Mouse (Mus musculus) fat pad, adult 2 months (tissue): ENCODE data around the gene Thrb.

ENCODE experiments used
- DNase-seq: peaks from one replicate; pipeline ENCODE4 v3.0.0-alpha.2; 2011; ENCODE audit warnings: low read depth, low spot score; ENCODE audit errors: extremely low read depth

Gene Thrb

DNA sequence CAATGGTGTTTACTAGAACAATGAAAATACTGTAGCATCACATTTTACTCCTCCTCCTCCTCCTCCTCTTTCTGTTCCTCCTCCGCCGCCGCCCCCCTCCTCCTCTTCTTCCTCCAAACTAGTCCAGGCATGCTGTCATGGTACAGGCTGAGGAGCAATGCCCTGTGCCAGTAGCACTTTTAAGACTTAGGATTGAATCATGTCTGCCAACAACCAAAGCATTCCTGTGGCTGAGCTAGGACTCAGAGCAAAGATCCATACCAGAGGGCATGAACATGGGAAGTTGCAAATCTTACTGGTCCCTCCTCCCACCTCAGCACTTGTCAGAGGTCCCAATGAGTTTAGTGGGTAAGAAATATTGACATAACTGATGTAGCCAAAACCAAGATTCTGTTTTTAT lies 202.6 kb downstream of the Thrb start:
- DNase-seq: peak; percentile 93

DNA sequence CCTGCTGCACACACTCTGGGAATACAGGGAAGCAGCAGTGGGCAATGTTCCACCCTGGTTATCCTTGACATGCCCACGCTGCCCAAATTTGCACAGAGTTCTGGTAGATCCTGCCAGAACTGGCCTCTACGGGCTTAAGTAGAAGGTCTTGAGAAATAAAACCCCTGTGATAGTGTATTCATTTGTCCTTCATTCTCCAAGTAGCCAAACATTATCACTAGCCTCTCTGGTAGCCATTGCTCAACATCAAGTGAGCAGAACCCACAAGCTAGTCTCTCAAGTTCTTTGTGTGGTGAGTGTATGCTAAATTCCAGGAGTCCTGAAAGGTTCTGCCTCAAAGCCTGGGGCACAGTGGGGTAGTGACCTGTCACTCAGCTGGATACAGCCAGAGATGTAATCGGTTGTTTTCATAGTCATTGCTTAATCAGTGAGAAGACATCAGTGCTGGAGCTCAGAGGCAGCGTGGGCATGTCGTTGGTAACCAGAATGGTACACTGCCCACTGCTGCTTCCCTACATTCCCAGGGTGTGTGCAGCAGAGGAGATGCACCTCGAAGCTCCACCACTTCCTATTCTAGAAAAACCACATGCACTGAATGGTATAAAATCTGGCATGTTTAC lies 203.8 kb downstream of the Thrb start:
- DNase-seq: peak; percentile 100

DNA sequence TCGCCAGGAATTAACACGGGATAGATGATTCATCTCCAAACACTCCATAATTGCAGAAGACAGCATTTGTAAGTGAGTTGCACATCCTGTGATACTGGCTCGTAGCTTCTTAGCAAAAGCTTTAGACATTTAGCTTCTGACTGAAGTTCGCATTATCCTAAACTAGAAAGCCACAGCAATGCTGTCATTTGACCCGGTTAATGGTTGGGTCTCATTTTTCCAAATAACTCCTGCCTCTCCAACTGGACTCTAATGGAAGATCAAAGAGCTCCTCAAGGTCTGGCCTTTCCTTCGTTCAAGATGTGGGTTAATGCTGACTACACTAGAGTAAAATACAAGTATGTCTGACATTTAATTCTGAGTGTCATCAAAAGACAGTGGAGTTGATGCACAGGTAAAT lies 208.3 kb downstream of the Thrb start:
- no peak for DNase-seq

DNA sequence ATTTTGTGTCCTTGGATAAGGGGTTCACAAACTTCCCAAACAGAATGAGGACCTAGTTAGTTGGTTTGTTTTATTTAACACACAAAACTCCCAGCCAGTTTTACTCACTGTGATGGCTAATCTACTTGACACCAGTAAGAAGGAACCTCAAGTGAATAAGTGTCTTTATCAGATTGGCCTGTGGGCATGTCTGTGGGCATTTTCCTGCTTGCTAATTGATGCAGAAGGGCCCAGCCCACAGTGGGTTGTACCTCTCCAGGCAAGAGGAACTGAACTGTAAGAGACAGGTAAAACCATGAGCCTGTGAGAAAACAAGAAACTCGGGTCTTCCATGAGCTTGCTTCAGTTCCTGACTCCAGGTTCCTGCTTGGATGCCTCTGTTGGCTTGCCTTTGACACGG lies 215.9 kb downstream of the Thrb start:
- no peak for DNase-seq

DNA sequence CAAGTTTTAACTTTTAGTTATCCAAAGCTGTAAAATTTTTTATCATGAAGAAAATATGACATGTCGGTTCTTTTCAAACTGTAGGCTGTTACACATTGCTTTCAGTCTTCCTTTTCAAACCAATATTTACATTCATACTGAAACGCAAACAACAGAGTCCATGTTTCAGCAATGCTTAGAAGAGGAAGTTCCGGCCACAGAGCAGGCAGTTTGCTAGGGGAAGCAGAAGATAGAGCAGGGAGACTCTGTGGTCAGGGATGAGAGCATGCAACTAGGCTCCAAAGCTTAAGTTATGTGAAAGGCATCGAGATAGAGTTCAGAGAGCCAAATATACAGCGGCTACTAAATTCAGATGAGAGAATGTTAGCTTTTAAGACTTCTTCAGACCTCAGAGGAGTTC lies 219.4 kb downstream of the Thrb start:
- no peak for DNase-seq

DNA sequence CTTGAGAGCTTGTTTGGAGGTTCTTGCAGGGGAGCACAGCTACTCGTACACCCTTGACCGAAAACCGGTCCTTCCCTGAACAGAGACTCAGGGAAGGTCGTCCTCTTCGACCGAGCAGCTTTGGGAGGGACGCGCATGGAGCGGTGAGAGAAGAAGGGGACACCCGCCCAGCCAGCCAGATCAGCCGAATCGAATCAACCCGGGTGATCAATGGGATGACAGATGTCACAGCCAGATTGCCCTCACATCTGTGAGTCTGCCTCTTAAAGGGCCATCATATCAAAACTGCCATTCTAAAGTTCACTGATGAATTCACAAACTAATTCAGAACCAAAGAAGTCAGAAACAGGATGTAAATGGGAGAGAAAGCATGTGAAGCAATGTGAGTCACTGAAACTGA lies 224.8 kb downstream of the Thrb start:
- no peak for DNase-seq

DNA sequence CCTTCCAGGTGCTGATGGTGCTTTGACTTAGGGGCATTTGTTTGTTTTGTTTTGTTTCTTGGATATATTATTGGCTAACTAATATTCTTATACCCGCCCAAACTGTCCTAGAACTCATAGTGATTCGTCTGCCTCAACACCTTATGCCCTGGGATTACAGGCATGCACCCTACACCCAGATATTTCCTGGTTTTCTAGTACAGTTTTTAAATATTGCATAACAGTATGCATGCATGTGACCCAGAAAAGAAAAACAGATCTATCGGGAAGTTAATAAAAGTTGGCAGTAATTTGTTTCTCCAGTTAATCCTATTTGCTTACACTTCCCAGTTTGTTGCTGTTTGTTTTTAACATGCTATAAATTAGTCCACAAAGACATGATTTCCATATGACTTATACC lies 225.3 kb downstream of the Thrb start:
- DNase-seq: no peak

DNA sequence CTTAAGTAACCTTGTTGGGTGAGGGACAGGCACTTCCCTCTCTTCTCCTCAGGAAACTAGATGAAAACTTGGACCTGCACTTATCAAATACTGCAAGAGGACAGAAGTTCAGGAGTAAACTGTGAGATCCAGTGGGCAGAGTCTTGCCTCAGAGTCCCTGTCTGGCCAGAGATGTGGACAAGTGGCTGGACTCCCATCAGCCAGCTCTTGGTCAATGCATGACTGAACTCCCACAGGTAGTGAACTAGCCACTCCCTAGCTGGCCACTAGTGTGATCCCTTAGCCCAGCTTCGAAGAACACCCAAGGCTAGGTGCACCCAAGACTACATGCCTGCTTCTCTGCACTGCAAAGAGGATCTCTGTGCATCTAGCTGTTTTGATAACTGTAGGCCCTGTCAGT lies 234.7 kb downstream of the Thrb start:
- DNase-seq: no peak

DNA sequence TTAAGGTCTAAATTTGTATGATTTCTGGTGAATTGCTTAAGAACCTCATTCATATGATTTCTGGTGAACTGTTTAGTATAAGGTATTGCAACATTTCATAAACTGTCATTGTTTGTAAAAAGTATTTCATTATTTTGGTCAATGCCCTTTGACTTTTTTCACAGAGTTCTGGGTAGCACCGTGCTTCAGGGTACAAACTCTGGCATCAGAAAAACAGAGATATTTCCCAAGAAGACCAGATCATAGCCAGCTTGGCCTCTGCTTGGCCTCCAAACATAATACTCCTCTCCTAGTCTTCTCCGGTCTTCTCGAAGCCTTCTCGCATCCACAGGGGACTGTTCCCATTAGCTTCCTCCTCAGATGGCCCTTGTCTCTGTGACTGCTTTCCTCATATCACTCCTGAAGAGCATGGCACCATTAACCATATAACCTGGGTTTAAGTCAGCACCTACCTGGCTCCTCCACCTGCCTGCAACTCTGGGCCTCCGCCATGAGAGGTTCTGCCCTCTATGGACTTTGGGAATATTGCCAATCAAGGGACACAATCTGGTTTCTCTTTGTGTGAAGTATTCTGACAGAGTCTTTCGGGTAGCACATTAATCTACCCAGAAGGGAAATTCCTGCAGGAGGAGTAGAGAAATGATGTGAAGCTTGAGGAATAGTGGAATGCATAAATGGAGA lies 239.8 kb downstream of the Thrb start:
- no peak for DNase-seq

DNA sequence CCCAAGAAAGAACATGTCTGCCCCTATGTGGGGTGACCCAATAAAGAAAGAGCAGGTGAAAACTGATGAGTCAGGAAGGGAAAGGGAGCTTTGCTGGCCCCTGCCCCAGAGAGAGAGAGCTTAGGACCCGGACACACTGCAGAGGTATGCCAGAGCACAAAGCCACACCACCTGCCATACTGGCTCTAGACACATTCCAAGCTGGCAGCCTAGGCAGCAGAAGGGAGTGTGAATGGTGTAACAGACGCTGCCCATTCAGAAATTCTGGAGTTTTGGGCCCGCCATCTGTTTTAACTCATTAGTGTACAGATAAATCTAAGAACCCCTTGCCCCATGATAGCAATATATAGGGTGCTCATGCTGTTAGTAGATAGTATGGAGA lies 240.3 kb downstream of the Thrb start:
- DNase-seq: no peak

DNA sequence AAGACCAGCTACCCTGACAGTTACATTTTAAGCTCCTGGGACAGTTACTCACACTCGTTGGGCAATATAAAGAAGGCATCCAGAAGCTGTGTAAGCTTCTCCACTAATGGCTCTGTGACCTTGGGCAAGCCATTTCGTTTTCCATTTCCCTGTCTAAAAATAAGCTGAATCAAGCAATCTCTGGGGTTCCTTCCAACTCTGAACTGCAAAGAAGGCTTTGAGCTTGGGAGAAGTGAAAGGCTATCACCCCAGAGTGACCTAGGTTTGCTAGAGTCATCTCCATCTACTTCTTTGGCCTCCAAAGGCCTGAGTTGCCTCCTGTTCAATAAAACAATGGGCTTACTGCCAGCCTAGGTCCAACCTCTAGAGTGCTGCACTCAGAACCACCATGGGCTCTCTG lies 242.4 kb downstream of the Thrb start:
- no peak for DNase-seq

DNA sequence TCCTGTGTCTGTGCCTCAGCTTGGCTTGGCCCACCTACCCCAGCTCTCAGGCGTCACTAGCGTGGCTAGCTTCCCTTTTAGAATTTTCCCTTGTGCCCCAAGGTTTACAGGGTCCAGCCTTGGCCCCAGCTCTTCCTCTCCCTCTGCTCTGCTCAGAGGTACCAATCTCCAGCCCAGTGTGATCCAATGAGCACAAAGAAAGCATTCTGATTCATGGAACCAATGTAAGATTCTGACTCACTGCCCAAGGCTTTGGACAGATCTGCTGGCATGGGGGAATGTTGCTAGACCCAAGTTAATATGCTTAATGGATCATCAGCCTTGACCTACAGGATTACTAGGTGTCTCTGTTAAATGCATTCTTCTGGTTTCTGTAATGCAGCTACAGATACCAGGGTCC lies 243.1 kb downstream of the Thrb start:
- no peak for DNase-seq

DNA sequence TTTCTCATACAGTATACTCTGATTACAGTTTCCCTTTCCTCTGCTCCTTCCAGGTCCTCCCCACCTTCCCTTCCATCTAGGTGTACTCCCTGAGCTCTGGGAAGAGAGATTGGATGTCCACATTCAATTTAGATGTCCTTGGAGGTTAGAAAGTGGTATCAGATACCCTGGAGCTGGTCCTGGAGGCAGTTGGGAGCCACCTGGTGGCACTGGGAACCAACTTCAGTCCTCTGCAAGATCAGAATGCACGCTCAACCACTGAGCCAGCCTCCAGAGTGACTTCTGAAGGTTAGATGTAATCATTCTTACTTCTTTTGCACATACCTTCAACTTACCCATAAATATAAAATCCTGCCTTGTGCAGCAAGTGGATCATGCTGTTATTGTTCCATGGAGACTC lies 244.5 kb downstream of the Thrb start:
- DNase-seq: no peak

DNA sequence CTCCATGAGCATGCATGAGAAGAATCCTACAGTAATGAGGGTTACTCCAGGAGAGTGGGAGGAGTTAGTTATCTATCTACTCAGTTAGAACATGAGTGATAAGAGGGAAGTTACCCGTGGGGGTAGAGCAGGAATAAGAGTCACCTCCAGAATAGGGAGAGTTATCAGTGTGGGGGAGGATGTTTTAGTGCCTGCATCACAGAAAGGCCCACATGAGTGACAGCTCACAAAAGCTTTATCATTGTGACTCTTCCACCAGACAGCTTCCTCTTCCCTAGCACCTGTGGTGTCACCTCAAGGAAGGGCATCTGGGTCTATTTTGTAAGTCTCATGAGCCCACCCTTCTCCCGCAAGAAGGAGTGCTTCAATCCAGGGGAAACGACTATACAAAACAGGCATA lies 245.6 kb downstream of the Thrb start:
- no peak for DNase-seq

DNA sequence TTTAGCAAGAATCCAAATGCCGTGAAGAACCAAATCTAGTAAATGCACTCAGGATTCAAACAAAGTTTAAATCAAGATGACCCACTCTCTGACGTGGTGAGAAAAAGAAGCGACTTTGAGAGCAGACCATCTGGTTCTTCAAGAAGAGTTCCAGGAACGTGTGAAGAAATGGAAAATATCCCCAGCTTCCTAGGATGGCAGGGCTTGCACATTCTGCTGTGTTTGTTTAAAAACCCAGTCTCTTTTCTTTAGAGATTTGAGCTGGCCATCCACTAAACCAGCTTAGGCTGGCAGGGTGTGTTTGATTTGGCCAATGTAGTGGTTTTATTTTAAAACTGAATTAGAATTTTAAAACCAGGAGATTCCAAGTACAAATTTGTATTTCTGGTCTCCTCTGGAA lies 246.9 kb downstream of the Thrb start:
- no peak for DNase-seq

DNA sequence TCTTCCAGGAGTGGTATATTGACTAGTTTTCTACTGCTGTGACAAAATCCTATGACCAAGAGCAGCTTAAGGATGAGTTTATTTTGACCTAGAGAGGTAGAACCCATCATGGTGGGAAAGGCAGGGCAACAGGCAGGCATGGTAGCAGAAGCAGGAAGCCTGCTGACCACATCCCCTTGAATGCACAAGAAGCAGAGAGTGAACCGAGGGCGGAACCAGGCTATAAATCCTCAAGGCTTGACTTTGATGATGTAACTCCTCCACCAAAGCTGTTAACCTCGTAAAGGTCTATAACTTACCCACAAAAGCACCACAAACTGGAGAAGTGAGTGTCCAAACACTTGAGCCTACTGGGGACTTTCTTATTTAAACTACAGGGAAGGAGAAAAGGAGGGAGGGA lies 251.1 kb downstream of the Thrb start:
- no peak for DNase-seq

DNA sequence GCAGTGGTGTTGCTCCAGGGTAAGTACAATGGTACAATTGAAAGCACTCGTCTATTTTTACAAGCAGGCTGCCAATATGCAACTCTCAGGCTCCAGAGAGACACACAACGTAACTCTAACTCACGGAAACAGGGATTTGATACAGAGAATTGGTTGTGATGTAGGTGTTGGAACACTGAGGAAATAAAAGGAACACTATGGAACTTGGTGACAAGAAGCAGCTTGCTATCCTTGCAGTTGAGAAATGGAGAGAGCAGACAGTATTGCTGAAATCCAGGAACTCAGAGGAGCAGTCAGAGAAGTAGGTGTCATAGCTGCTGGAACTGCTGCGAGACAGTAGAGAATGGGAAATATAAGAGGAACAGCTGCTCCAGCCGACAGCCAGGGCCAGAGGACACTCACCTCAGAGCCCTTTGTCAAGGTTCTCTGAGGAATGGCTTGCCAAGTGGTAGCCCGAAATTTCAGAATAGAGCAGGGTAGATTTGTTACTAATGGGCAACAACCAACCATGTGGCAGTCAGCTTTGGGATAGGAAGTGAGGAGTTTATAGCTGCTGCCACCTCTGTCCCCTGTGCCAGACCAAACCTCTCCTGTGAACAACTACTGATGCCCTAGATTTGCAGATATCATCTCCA lies 252.6 kb downstream of the Thrb start:
- peak; percentile 98 for DNase-seq

DNA sequence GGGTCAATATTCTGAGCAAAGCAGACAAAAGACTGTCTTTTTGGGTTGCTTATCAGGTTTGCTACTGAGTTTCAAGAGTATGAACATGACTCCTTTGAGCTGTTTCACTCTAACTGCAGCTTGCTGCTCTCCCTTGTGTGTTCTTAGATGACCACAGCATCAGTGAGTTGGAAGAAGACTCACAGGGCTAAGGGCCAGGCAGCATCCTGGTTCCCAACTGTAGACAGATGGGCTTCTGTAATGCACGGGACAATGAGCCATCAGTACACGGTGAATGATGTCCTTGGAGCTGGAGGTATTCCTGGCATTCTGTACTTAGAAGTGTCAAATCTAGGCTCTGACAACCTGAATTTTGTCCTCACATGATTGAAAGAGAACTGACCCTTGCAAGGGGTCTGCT lies 255.5 kb downstream of the Thrb start:
- DNase-seq: no peak

DNA sequence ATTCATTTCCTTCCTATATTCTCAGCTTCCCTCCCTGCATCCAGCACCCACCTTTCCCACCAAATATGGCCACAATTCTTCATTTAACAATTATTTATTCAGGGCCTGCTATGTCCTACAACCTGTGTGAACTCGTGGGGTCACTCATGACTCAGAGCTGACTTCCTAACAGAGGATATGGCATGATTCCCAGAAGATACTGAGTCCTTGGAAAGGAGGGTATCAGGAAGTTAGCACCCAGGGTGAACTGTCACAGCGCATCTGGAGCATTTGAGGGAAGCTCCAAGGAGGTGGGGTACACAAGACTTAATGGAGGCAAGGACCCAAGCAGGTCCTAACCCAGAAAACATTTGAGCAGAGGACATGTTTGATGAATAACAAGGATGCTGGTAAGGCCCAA lies 256.6 kb downstream of the Thrb start:
- DNase-seq: no peak

DNA sequence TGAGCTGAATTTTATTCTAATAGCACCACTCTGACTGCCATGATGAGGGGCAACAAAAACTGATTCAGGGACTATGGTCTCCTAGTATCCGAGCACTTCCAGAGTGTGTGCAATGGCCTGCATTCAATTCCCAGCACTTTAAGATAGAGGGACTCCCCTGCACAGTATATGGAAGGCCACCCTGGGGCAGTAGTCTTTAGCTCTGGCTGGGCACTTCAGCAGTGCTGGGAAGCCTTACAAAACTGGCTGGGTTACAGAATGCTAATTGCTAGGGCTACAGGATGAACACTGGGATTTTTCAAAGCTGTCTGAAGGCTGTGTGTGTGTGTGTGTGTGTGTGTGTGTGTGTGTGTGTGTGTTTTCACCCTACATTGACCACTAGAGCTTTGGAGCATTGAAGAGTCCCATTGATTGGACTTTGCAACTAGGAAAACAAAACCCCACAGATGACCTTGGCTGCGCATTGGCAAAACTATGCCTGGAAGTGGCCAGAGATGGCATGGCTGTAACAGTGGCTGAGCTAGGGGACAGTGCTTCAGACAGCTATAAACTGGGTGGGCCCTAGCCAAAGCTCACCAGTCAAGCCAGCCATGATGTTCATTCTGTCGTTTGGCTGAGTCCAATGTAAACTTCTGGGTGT lies 257.2 kb downstream of the Thrb start:
- DNase-seq: no peak

DNA sequence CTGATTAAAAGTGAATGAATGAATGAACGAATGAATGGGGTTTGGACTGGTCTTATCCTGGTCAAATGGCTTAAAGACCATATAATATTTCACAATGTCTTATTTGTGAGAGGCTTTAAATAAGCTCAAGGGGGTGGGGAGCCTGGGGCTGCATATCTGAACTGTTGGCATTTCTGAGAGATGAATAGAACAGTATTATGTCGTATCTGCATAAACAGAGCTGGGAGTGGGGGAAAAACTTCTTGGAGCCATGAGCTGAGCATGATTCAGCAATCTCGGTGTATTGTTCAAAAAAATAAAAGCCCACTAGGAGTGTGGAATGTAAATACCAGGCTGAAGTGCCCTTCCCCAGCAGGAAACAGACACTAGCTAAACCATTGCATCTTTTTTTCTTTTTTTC lies 257.8 kb downstream of the Thrb start:
- DNase-seq: no peak
